Mouse (Mus musculus) liver, embryonic 14.5 days (tissue): ENCODE results near the gene Dppa5a. TPM values are rescaled to one million over a fixed set of nuclear protein-coding genes. Genes with fewer than 3 reads are reported as not detected.
A peak's percentile ranks its signal among the peaks of the same experiment; 100 is the strongest.
"Not testable (repeated sequence)": the region's sequence is repeated elsewhere in the genome, so short reads cannot be mapped to it uniquely, and the experiment has no call there.

ENCODE experiments used
- ATAC-seq: fragments of 200-750 bp; cut with Nextera tagmentation; 2 replicates; pipeline ENCODE4 v1.8.0; 2017; ENCODE audit warnings: moderate number of reproducible peaks, mild to moderate bottlenecking, moderate library complexity; ENCODE audit not compliant: insufficient read depth
- DNase-seq, 3 experiments: peaks; one replicate each; pipeline ENCODE4 v3.0.0-alpha.2; 2012 to 2013; ENCODE audit warnings: low read depth in 3 of 3, low spot score in 3 of 3
- H3K27ac ChIP-seq: fragments of 300-500 bp; sonication (generic); 2 replicates; pipeline ENCODE4 v1.5.1; 2014; ENCODE audit warnings: moderate library complexity, mild to moderate bottlenecking, control low read depth, inconsistent platforms
- H3K27me3 ChIP-seq: fragments of 300-500 bp; sonication (generic); 2 replicates; pipeline ENCODE4 v1.6.1; 2014; ENCODE audit warnings: mild to moderate bottlenecking, low read length, moderate library complexity; ENCODE audit not compliant: control insufficient read depth, insufficient read depth
- H3K36me3 ChIP-seq: fragments of 300-500 bp; sonication (generic); replicated peaks from 2 replicates; pipeline ENCODE4 v1.6.1; 2014; ENCODE audit warnings: low read depth; ENCODE audit not compliant: control insufficient read depth, insufficient read depth
- H3K4me1 ChIP-seq, 2 experiments: fragments of 200-500 bp in 1 of 2; fragments of 300-500 bp in 1 of 2; sonication (generic) in 1 of 2; replicated peaks; 2 replicates each; pipeline ENCODE4 v1.6.1; 2012 to 2014; ENCODE audit warnings: antibody characterized with exemption in 1 of 2, inconsistent platforms in 1 of 2, low read length in 1 of 2; ENCODE audit not compliant: control insufficient read depth in 2 of 2, insufficient read depth in 2 of 2
- H3K4me2 ChIP-seq: fragments of 300-500 bp; sonication (generic); 2 replicates; pipeline ENCODE4 v1.6.1; 2014; ENCODE audit warnings: low read depth, mild to moderate bottlenecking, control low read depth, moderate library complexity
- H3K4me3 ChIP-seq, 2 experiments: fragments of 200-500 bp in 1 of 2; fragments of 300-500 bp in 1 of 2; sonication (generic) in 1 of 2; 2 replicates each; pipeline ENCODE4 v1.5.1; 2012 to 2014; ENCODE audit warnings: low read depth in 2 of 2, low read length in 2 of 2, mild to moderate bottlenecking in 2 of 2, control low read depth in 1 of 2, inconsistent platforms in 1 of 2, moderate library complexity in 1 of 2; ENCODE audit not compliant: insufficient read depth in 1 of 2
- H3K9ac ChIP-seq: fragments of 300-500 bp; sonication (generic); replicated peaks from 2 replicates; pipeline ENCODE4 v1.6.1; 2014; ENCODE audit warnings: mild to moderate bottlenecking, control low read depth, moderate library complexity
- H3K9me3 ChIP-seq: fragments of 300-500 bp; sonication (generic); 2 replicates; pipeline ENCODE4 v1.6.1; 2016; ENCODE audit warnings: low read length, mixed read lengths; ENCODE audit not compliant: control insufficient read depth
- CTCF ChIP-seq: IDR thresholded peaks from 2 replicates; pipeline ENCODE4 v1.5.1; 2016; ENCODE audit warnings: antibody characterized with exemption, low read depth, control low read depth
- EP300 ChIP-seq: IDR thresholded peaks from 2 replicates; pipeline ENCODE4 v1.6.1; 2016; ENCODE audit warnings: antibody characterized with exemption, low read depth
- WGBS: fragments of 180-500 bp; shearing (Covaris S2); extraction: QIAGEN DNeasy Blood & Tissue Kit; methylation state at CpG from one replicate; pipeline ENCODE4 v1.1.7; 2014; ENCODE audit not compliant: insufficient replicate concordance; 5-methylcytosine and 5-hydroxymethylcytosine counted together
- polyA plus RNA-seq, 2 experiments: library from polyadenylated mRNA; depleted of rRNA in 1 of 2; stranded (reverse) in 1 of 2; unstranded in 1 of 2; fragments of >200 nt; fragmentation: Nextera tagmentation in 1 of 2; extraction: Ambion mirVana in 1 of 2; gene quantifications; 2 replicates each; pipeline versions ENCODE4 v1.2.1 to v1.2.3; 2012 to 2014

Dppa5a gene
- polyA plus RNA-seq (2012; rRNA removed) (not detected in 2 replicates), polyA plus RNA-seq (2014; fragmentation: Nextera tagmentation; extraction: Ambion mirVana) (not detected in 2 replicates)

GRCm38 (mm10) chr9:78367959-78368358, at the start of gene Dppa5a:
TSS of gene Dppa5a (minus strand) at chr9:78368177.
- H3K9me3 ChIP-seq, H3K36me3 ChIP-seq, H3K4me3 ChIP-seq, ATAC-seq, H3K9ac ChIP-seq, H3K4me1 ChIP-seq, H3K27me3 ChIP-seq, DNase-seq, H3K27ac ChIP-seq, H3K4me2 ChIP-seq: not testable (repeated sequence)
- 69% methylated on average over 16 of the region's 16 CpGs for WGBS

GRCm38 (mm10) chr9:78401596-78401995, 33.6 kb upstream of the Dppa5a start:
- H3K4me1 ChIP-seq, result no peaks in the 10 kb centered on the region
- ATAC-seq (no peak), DNase-seq (no peak)
- H3K9me3 ChIP-seq, result no peaks in the 10 kb centered on the region
- 77% methylated on average over 7 of the region's 7 CpGs for WGBS
- H3K27ac ChIP-seq, result no peak overlapping the region
- TF ChIP-seq EP300, result no peak
- TF ChIP-seq CTCF, result no peak
- peaks cover 11% of the 10 kb centered on the region for H3K27me3 ChIP-seq
- H3K36me3 ChIP-seq, result no peaks in the 10 kb centered on the region
- H3K4me2 ChIP-seq, result no peak overlapping the region
- no peak overlapping the region for H3K9ac ChIP-seq
- H3K4me3 ChIP-seq, result no peak overlapping the region

GRCm38 (mm10) chr9:78400570-78400969, 32.6 kb upstream of the Dppa5a start:
- WGBS, result 55% methylated on average over 5 of the region's 5 CpGs
- H3K4me3 ChIP-seq, result no peak overlapping the region
- peaks cover 22% of the 10 kb centered on the region for H3K27me3 ChIP-seq
- ATAC-seq (no peak), DNase-seq (no peak)
- TF ChIP-seq EP300 (no peak), CTCF (no peak)
- H3K4me2 ChIP-seq, result no peak overlapping the region
- no peak overlapping the region for H3K27ac ChIP-seq
- no peaks in the 10 kb centered on the region for H3K9me3 ChIP-seq
- H3K36me3 ChIP-seq, result no peaks in the 10 kb centered on the region
- no peaks in the 10 kb centered on the region for H3K4me1 ChIP-seq
- H3K9ac ChIP-seq, result no peak overlapping the region

GRCm38 (mm10) chr9:78396517-78396916, 28.5 kb upstream of the Dppa5a start:
- no peaks in the 10 kb centered on the region for H3K9me3 ChIP-seq
- no peak overlapping the region for H3K27ac ChIP-seq
- H3K4me2 ChIP-seq, result no peak overlapping the region
- TF ChIP-seq EP300, result no peak
- no peak for TF ChIP-seq CTCF
- WGBS, result 35% methylated on average over 9 of the region's 9 CpGs
- no peaks in the 10 kb centered on the region for H3K4me1 ChIP-seq
- no peaks in the 10 kb centered on the region for H3K36me3 ChIP-seq
- H3K9ac ChIP-seq, result no peak overlapping the region
- peaks cover 43% of the 10 kb centered on the region for H3K27me3 ChIP-seq
- no peak for ATAC-seq
- no peak overlapping the region for H3K4me3 ChIP-seq
- DNase-seq, result no peak

GRCm38 (mm10) chr9:78395630-78396351, 27.8 kb upstream of the Dppa5a start, which contains the start of gene Ddx43:
TSS of gene Ddx43 (plus strand) at chr9:78395777.
- Histone ChIP-seq H3K27me3 (peaks cover 43% of the 10 kb centered on the region), H3K36me3 (no peaks in the 10 kb centered on the region), H3K9ac (no peak within 1 kb of the TSS), H3K9me3 (no peaks in the 10 kb centered on the region), H3K4me2 (peak within 1 kb of the TSS; percentile 35), H3K4me3 (peak within 1 kb of the TSS in 1 of 2 experiments; percentile 22; a peak in 2 of 4 replicates), H3K4me1 (no peaks in the 10 kb centered on the region), H3K27ac (no peak within 1 kb of the TSS)
- ATAC-seq (peak; percentile 51; the same call in 1 of the 2 replicates), DNase-seq (peak in 1 of 3 experiments; percentile 4)
- WGBS, result 2% methylated on average over 93 of the region's 93 CpGs
- TF ChIP-seq EP300, result no peak
- TF ChIP-seq CTCF, result no peak
